Mouse (Mus musculus): ENCODE measurements around the gene Gm49403.

Gm49403 gene

DNA sequence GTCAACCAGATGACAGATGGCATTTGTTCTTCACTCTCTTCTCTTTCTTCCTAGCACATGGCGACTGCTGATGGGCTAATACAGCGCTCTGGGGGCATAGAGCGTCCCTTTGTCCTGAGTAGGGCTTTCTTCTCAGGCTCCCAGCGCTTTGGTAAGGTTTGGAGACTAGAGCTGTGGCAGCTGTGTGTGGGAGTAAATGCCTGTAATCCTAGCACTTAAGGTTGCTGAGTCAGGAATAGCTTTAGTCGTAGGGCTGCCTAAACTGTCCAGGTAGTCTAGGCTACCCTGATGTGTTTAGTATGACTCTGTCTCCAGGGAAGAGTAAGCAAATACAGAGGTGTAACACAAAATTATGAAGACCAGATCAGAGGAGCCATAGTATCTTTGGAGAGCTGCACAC, 28.1 kb downstream of the Gm49403 start:
- no peak for DNase-seq (ENCODE audit: low spot score)

GRCm38 (mm10) chr19:8914212-8914611, 30.5 kb downstream of the Gm49403 start:
- peak; percentile 15 for DNase-seq (ENCODE audit: low spot score)

DNA sequence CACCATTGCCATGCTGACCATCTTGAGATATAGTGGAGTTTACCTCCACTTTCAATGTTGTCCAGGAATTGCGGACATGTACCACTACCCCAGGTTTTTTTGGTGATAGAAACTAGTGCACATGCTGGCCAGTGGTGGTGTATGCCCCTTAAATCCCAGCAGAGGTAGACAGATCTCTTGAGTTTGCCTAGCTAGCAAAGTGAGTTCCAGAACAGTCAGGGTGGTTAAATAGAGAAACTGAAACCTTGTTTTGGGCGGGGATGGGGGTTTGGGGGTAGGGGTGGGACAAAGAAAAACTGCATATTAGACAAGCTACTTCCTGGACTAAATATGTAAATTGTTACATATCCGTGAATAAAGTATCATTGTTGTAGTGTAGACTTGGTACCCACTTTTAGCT, 35.3 kb downstream of the Gm49403 start:
- no peak for DNase-seq (ENCODE audit: low spot score)

DNA sequence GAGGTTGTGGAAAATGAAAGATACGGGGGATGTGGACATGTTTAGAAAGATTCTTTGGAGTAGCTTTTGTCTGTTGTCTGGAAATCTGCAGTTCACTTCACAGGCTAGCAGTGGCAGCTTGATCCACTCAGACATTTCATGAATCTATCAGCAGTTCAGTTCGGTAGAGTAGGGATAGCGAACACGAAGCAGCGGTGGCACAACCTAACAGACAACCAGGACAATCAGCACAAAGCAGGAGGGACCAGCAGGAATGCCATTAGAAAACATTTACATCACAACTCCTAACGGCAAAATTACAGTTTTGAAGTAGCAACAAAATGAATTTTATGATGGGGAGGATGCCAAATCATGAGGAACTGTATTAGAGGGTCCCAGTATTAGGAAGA, 35.9 kb downstream of the Gm49403 start:
- DNase-seq (ENCODE audit: low spot score): no peak

DNA sequence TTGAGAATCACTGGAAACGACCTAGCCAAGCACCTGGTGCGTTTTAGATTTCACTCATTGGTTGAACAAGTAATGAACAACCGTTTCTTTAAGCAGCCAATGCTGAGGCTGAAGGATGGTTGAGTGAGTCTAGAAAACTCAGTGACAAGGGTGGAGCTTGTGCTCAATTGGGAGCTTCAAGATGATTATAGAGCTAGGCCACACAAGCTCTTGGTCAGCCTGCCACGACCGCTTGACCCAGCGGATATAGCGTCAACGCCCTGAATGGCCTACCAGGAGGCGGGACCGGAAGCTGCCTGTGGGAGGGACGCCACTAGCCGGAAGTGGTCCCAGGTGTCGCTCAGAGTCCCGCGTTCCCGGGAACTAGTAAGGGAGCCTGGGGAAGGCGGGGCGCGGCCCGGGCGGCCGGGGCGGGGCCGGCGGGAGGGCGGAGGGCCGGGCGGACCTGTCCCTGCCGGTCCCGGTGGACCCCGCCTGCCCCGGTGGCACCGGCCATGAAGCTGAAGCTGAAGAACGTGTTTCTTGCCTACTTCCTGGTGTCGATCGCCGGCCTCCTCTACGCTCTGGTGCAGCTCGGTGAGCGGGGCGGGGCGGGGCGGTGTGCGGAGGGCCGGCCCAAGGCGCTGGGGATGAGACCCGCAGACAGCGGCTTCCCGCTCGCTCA, 36.5 kb downstream of the Gm49403 start, which contains the start of gene B3gat3:
Gene B3gat3 (plus strand): TSS at position 302 of the 664 bp plus-strand sequence.
- DNase-seq (ENCODE audit: low spot score): peak; percentile 88

- no peak for DNase-seq (ENCODE audit: low spot score)
These were observed 37.1 kb downstream of the Gm49403 start for GRCm38 (mm10) chr19:8920836-8921291.

- DNase-seq (ENCODE audit: low spot score): no peak
These were observed 38.0 kb downstream of the Gm49403 start for GRCm38 (mm10) chr19:8921741-8922140.

DNA sequence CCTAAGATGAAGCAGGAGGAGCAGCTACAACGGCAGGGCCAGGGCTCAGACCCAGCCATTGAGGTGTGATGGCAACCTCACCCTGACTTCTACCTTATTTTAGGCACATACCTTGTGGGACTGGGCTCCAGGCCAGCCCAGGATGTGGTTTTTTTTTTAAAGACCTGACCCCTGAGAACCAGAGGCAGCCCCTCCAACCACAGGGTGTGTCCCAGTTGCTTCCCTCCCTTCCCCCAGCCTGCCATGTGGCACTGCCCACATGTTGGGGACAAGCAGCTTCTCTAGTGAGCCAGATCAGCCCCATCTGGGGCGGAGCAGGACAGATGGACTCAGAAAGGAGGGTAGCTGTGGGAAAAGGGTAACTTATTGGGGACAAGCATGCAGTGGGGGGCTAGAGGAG, 43.0 kb downstream of the Gm49403 start:
- no peak for DNase-seq (ENCODE audit: low spot score)

- DNase-seq (ENCODE audit: low spot score): no peak
These were observed 44.3 kb downstream of the Gm49403 start for GRCm38 (mm10) chr19:8927891-8928525.

GRCm38 (mm10) chr19:8928689-8929223, 45.0 kb downstream of the Gm49403 start:
- no peak for DNase-seq (ENCODE audit: low spot score)

- no peak for DNase-seq (ENCODE audit: low spot score)
These were observed 45.7 kb downstream of the Gm49403 start, which contains the start of the genes Rom1 and Eml3 for GRCm38 (mm10) chr19:8929224-8930088. Rom1 (minus strand) TSS chr19:8929356. Eml3 (plus strand) TSS chr19:8929552.

DNA sequence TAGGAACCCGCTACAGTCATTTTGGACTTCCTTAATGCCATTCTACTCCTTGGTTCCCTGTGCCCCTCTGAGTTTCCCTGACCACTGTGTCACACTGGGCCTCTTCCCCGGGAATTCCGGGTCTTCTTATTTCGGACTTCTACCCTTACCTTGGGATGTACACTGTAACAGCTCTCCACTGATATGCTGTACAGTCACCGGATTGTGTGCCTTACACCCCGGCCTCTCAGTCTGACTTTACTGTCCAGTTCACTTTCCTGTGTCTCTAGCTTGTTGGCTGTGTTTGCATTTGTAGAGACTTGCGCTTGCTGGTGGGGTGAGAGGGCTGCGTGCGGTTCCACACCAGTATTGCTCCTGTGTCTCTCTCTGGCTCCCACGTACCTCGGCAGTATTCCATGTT, 46.4 kb downstream of the Gm49403 start:
- no peak for DNase-seq (ENCODE audit: low spot score)

GRCm38 (mm10) chr19:8930771-8931170, 47.0 kb downstream of the Gm49403 start:
- DNase-seq (ENCODE audit: low spot score): no peak

DNA sequence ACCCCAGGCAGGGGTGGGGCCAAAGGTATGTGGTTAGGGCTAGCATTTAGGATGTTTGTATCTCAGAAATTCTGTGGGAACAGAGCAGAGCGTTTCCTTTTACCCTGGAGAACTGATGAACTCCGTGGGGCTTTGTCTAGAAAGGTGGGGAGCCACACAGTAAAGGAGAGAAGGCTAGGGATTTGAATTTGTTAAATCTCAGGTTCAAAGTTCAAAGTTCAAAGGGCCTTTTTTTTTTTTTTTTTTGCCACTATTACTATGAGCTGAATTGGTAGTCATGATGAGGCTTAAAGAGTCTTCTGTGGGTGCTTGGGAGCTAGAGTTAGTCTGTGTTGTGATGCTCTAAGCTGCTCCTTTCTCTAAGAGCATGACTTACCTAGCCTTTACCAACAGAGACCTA, 53.0 kb downstream of the Gm49403 start:
- no peak for DNase-seq (ENCODE audit: low spot score)
